ENCODE assay signal across 9 mouse cellular contexts in genomic region chr15:78510121-78510576, GRCm38 (mm10). TPM values are rescaled to one million over a fixed set of nuclear protein-coding genes. Genes with fewer than 3 reads are reported as not detected.
DNase-seq lines count a peak whose midpoint lies in the region; ATAC-seq lines count a peak whose summit lies in the region.
"Had no signal": no experiment of that assay in that cellular context is flagged by ENCODE, and none has a peak within 500 bp of the region (broad histone marks: within the 10 kb centered on the region; RNA-seq: fewer than 3 reads in every experiment).

No protein-coding gene starts in this region.

- ATAC-seq in liver, embryonic 11.5 days (replicated peaks; ENCODE audit: low FRiP score): no peak
- no peak for ATAC-seq in liver, embryonic 12.5 days
- peak; percentile 78 for ATAC-seq in inflammation-experienced regulatory T-cells, adult 6 months
- ATAC-seq in neural tube, embryonic 11.5 days (ENCODE audit: insufficient read depth, low FRiP score, low TSS enrichment): no peak

- H3K36me3 ChIP-seq in liver, embryonic 11.5 days (ENCODE audit: control insufficient read depth, insufficient read depth, low read length): no peaks in the 10 kb centered on the region
- no peaks in the 10 kb centered on the region for H3K36me3 ChIP-seq in liver, embryonic 12.5 days
- no peaks in the 10 kb centered on the region for H3K36me3 ChIP-seq in neural tube, embryonic 11.5 days (ENCODE audit: control insufficient read depth, insufficient read depth, low read length)

- no peak overlapping the region for H3K27ac ChIP-seq in liver, embryonic 11.5 days (ENCODE audit: low read depth, low read length)
- no peak overlapping the region for H3K27ac ChIP-seq in liver, embryonic 12.5 days
- H3K27ac ChIP-seq in neural tube, embryonic 11.5 days (ENCODE audit: low read depth, low read length): peak overlapping the region; percentile 56; the same call in 1 of the 2 replicates

- H3K9me3 ChIP-seq in liver, embryonic 11.5 days (ENCODE audit: control insufficient read depth, low read length): no peaks in the 10 kb centered on the region
- H3K9me3 ChIP-seq in liver, embryonic 12.5 days (replicated peaks): 0 out of 2 replicates have a peak, but pooled peaks cover under 1% of the 10 kb centered on the region
- no peaks in the 10 kb centered on the region for H3K9me3 ChIP-seq in neural tube, embryonic 11.5 days (ENCODE audit: control insufficient read depth, low read length)

- no peak overlapping the region for H3K4me3 ChIP-seq in liver, embryonic 11.5 days (ENCODE audit: low read depth, low read length)
- H3K4me3 ChIP-seq in liver, embryonic 12.5 days: no peak overlapping the region
- no peak overlapping the region for H3K4me3 ChIP-seq in neural tube, embryonic 11.5 days (ENCODE audit: low read depth, low read length)

- H3K9ac ChIP-seq in liver, embryonic 11.5 days (ENCODE audit: low read depth, low read length): no peak overlapping the region
- H3K9ac ChIP-seq in liver, embryonic 12.5 days: no peak overlapping the region
- H3K9ac ChIP-seq in neural tube, embryonic 11.5 days (ENCODE audit: low read length): peak overlapping the region; percentile 35

- WGBS in liver, embryonic 11.5 days: 68% methylated on average over 8 of the region's 8 CpGs
- 42% methylated on average over 8 of the region's 8 CpGs for WGBS in liver, embryonic 12.5 days (ENCODE audit: insufficient replicate concordance)
- 57% methylated on average over 8 of the region's 8 CpGs for WGBS in neural tube, embryonic 11.5 days

- no peaks in the 10 kb centered on the region for H3K27me3 ChIP-seq in liver, embryonic 11.5 days (replicated peaks; ENCODE audit: control insufficient read depth, insufficient read depth, low read length)
- no peaks in the 10 kb centered on the region for H3K27me3 ChIP-seq in liver, embryonic 12.5 days (replicated peaks)
- no peaks in the 10 kb centered on the region for H3K27me3 ChIP-seq in neural tube, embryonic 11.5 days (ENCODE audit: control insufficient read depth, insufficient read depth, low read length)

- no peak for DNase-seq in liver, embryonic 11.5 days (ENCODE audit: low spot score)
- peak; percentile 31 for DNase-seq in NIH3T3 (ENCODE audit: low read depth)
- DNase-seq in neural tube, embryonic 11.5 days (ENCODE audit: low spot score): no peak
- DNase-seq in urinary bladder, adult 18-20 months (ENCODE audit: low spot score in 2 of 2): no peak
- no peak for DNase-seq in right cerebral cortex, postnatal 14 days
- DNase-seq: cerebellum, adult 8-10 months; kidney, adult 9 months had no signal

- H3K4me1 ChIP-seq in liver, embryonic 11.5 days (replicated peaks; ENCODE audit: control insufficient read depth, insufficient read depth, low read length): peaks cover 7% of the 10 kb centered on the region; the same call in 1 of the 2 replicates
- H3K4me1 ChIP-seq in liver, embryonic 12.5 days: peaks cover 26% of the 10 kb centered on the region
- peaks cover 4% of the 10 kb centered on the region; the same call in 1 of the 2 replicates for H3K4me1 ChIP-seq in neural tube, embryonic 11.5 days (ENCODE audit: control insufficient read depth, insufficient read depth, low read length)

- H3K4me2 ChIP-seq in liver, embryonic 11.5 days: peak overlapping the region; percentile 14; the same call in 1 of the 2 replicates
- no peak overlapping the region for H3K4me2 ChIP-seq in liver, embryonic 12.5 days
- H3K4me2 ChIP-seq in neural tube, embryonic 11.5 days (ENCODE audit: low read depth): peak overlapping the region; percentile 16

RNA-seq across cellular contexts. Expression of gene Il2rb, which starts 15.1 kb away (rescaled TPM):
- 0.07 and 0.31 TPM in 2 replicates for polyA plus RNA-seq in liver, embryonic 11.5 days (2014; fragmentation: Nextera tagmentation; extraction: Ambion mirVana)
- 0.11 and 0.15 TPM in 2 replicates for polyA plus RNA-seq in liver, embryonic 12.5 days (2016; fragmentation: Nextera tagmentation; extraction: Ambion mirVana)
- 100 to 1,000 TPM; 427 to 674 (median 450) TPM for polyA plus RNA-seq in inflammation-experienced regulatory T-cells, adult 6 months (2017; shearing (Covaris generic))
- polyA plus RNA-seq in neural tube, embryonic 11.5 days (2014; fragmentation: Nextera tagmentation; extraction: Ambion mirVana): not detected in 2 replicates

RNA-seq across cellular contexts. Expression of gene C1qtnf6, which starts 21.1 kb away (rescaled TPM):
- 11.4 and 14.0 TPM in 2 replicates for polyA plus RNA-seq in liver, embryonic 11.5 days (2014; fragmentation: Nextera tagmentation; extraction: Ambion mirVana)
- 5.2 and 5.6 TPM in 2 replicates for polyA plus RNA-seq in liver, embryonic 12.5 days (2016; fragmentation: Nextera tagmentation; extraction: Ambion mirVana)
- 10 to 100 TPM in 1 of 3 experiments, 1 to 10 TPM in 2; 7.7 to 24.3 (median 8.0) TPM for polyA plus RNA-seq in inflammation-experienced regulatory T-cells, adult 6 months (2017; shearing (Covaris generic))
- 11.8 and 12.8 TPM in 2 replicates for polyA plus RNA-seq in neural tube, embryonic 11.5 days (2014; fragmentation: Nextera tagmentation; extraction: Ambion mirVana)

RNA-seq across cellular contexts. Expression of gene Sstr3, which starts 34.3 kb away (rescaled TPM):
- not detected in 2 replicates for polyA plus RNA-seq in liver, embryonic 11.5 days (2014; fragmentation: Nextera tagmentation; extraction: Ambion mirVana)
- 0.02 TPM in 1 of 2 replicates, not detected in the other for polyA plus RNA-seq in liver, embryonic 12.5 days (2016; fragmentation: Nextera tagmentation; extraction: Ambion mirVana)
- under 1 TPM in 1 of 3 experiments, not detected in 2; 0.17 TPM for polyA plus RNA-seq in inflammation-experienced regulatory T-cells, adult 6 months (2017; shearing (Covaris generic))
- 0.38 TPM in 1 of 2 replicates, not detected in the other for polyA plus RNA-seq in neural tube, embryonic 11.5 days (2014; fragmentation: Nextera tagmentation; extraction: Ambion mirVana)

RNA-seq across cellular contexts. Expression of gene Tmprss6, which starts 41.7 kb away (rescaled TPM):
- 7.0 and 7.9 TPM in 2 replicates for polyA plus RNA-seq in liver, embryonic 11.5 days (2014; fragmentation: Nextera tagmentation; extraction: Ambion mirVana)
- polyA plus RNA-seq in liver, embryonic 12.5 days (2016; fragmentation: Nextera tagmentation; extraction: Ambion mirVana): 5.9 and 6.7 TPM in 2 replicates
- not detected for polyA plus RNA-seq in inflammation-experienced regulatory T-cells, adult 6 months (2017; shearing (Covaris generic))
- polyA plus RNA-seq in neural tube, embryonic 11.5 days (2014; fragmentation: Nextera tagmentation; extraction: Ambion mirVana): not detected in 2 replicates

Comparison
In these comparisons a context has a peak if more than half of its experiments do, and no peak if none do; other contexts are left out.
1. RNA of gene Il2rb, which starts 15.1 kb away (polyA plus RNA-seq): 427 to 674 TPM in inflammation-experienced regulatory T-cells, adult 6 months; 0.11 to 0.15 TPM in liver, embryonic 12.5 days, 0.07 to 0.31 TPM in liver, embryonic 11.5 days and not detected in neural tube, embryonic 11.5 days; every median in the first group is over 100 times any median in the second.